Mouse (Mus musculus): Measurements from ENCODE around the gene 4930558K02Rik. TPM values are rescaled to one million over a fixed set of nuclear protein-coding genes. Genes with fewer than 3 reads are reported as not detected.

Gene 4930558K02Rik
- polyA plus RNA-seq, 1 experiment: not detected

DNA sequence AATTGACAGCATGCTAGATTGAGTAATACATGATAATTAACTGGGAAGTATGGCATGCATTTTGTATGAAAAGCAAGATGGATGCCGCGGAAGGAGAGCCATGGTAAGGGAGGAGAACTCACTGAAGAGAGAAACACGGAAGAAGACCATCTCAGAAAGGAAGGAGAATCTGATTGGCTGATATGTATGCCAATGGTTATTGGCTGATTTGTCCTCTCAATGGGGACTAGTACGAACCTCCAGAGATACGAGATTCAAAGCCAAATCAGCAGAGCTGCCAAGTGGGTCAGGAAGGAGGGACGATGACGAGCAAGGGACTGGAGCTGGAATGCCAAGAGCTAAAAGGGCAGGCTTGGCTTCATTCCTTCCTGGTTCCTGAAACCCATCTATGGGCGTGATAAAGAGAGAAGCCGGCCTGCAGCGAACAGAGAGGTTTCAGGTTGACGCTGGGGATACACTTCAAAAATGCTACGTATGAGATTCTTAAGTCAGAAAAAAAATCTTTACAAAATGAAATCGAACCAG is 54.1 kb downstream of the 4930558K02Rik start:
- TF ChIP-seq CTCF (IDR thresholded peaks at IDR 0.05; ENCODE audit: extremely low read depth, insufficient read length, insufficient replicate concordance, low read depth, low read length): no peak
- TF ChIP-seq POLR2A (IDR thresholded peaks at IDR 0.05; ENCODE audit: low read depth, low read length): no peak
- H3K4me3 ChIP-seq (ENCODE audit: low read depth, low read length): no peak overlapping the region
- H3K36me3 ChIP-seq (ENCODE audit: control insufficient read depth, insufficient read depth, low read length): no peaks in the 10 kb centered on the region
- H3K4me1 ChIP-seq (ENCODE audit: control insufficient read depth, insufficient read depth, insufficient read length, low read length): 0 out of 2 replicates have a peak, but pooled peaks cover 3% of the 10 kb centered on the region
- H3K27ac ChIP-seq (ENCODE audit: insufficient read depth, low read depth, low read length): no peak overlapping the region
- 79% methylated on average over 13 of the region's 13 CpGs for WGBS
- H3K27me3 ChIP-seq (ENCODE audit: control insufficient read depth, insufficient read depth, low read length): no peaks in the 10 kb centered on the region

DNA sequence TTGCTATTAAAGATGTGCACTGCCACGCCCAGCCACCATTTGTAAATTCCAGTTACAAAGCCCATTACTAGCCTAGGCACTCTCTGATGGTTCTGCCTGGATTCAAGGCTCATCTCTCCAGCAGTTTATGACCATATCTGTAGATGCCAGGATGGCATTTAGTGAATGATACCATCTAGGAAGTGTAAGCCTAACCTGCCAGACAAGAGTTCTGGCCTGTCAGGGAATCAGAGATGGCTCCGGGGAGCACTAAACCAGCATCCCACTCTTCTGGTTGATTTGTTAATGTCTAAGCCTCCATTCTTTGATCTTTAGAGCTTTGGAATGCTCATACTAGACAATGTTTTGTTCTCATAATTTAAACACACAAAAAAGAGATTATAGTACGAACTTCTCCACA is 55.1 kb downstream of the 4930558K02Rik start:
- TF ChIP-seq POLR2A (IDR thresholded peaks at IDR 0.05; ENCODE audit: low read depth, low read length) (no peak), CTCF (IDR thresholded peaks at IDR 0.05; ENCODE audit: extremely low read depth, insufficient read length, insufficient replicate concordance, low read depth, low read length) (no peak)

DNA sequence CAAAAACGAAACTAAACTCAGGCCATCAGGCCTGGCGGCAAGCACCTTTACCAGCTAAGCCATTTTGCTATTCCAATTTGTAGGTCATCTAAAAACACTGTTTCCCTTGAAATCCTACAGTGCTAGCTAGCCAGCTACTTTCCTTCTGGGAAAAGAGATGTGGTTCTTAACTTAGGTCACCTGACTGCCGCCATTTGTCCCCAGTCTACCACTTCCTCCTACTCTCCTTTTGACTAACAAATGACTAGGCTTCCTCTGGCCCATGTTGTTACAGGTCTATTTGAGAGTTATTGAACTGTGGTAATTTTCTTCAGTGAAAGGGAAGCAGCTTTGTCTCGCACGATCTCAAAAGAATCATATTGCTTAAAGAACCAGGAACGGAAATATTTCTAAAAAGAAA is 57.5 kb downstream of the 4930558K02Rik start:
- Histone ChIP-seq H3K4me3 (ENCODE audit: low read depth, low read length) (no peak overlapping the region), H3K27ac (ENCODE audit: insufficient read depth, low read depth, low read length) (no peak overlapping the region), H3K4me1 (ENCODE audit: control insufficient read depth, insufficient read depth, insufficient read length, low read length) (0 out of 2 replicates have a peak, but pooled peaks cover 3% of the 10 kb centered on the region), H3K27me3 (ENCODE audit: control insufficient read depth, insufficient read depth, low read length) (no peaks in the 10 kb centered on the region), H3K36me3 (ENCODE audit: control insufficient read depth, insufficient read depth, low read length) (no peaks in the 10 kb centered on the region)
- WGBS: 80% methylated on average over 6 of the region's 6 CpGs
- TF ChIP-seq CTCF (IDR thresholded peaks at IDR 0.05; ENCODE audit: extremely low read depth, insufficient read length, insufficient replicate concordance, low read depth, low read length): no peak
- no peak for TF ChIP-seq POLR2A (IDR thresholded peaks at IDR 0.05; ENCODE audit: low read depth, low read length)

More for the DNA sequence above, 55.1 kb downstream of the 4930558K02Rik start:
- Histone ChIP-seq H3K4me3 (ENCODE audit: low read depth, low read length) (no peak overlapping the region), H3K27ac (ENCODE audit: insufficient read depth, low read depth, low read length) (no peak overlapping the region), H3K27me3 (ENCODE audit: control insufficient read depth, insufficient read depth, low read length) (no peaks in the 10 kb centered on the region), H3K36me3 (ENCODE audit: control insufficient read depth, insufficient read depth, low read length) (no peaks in the 10 kb centered on the region), H3K4me1 (ENCODE audit: control insufficient read depth, insufficient read depth, insufficient read length, low read length) (0 out of 2 replicates have a peak, but pooled peaks cover 3% of the 10 kb centered on the region)
- 89% methylated on average over 3 of the region's 3 CpGs for WGBS

DNA sequence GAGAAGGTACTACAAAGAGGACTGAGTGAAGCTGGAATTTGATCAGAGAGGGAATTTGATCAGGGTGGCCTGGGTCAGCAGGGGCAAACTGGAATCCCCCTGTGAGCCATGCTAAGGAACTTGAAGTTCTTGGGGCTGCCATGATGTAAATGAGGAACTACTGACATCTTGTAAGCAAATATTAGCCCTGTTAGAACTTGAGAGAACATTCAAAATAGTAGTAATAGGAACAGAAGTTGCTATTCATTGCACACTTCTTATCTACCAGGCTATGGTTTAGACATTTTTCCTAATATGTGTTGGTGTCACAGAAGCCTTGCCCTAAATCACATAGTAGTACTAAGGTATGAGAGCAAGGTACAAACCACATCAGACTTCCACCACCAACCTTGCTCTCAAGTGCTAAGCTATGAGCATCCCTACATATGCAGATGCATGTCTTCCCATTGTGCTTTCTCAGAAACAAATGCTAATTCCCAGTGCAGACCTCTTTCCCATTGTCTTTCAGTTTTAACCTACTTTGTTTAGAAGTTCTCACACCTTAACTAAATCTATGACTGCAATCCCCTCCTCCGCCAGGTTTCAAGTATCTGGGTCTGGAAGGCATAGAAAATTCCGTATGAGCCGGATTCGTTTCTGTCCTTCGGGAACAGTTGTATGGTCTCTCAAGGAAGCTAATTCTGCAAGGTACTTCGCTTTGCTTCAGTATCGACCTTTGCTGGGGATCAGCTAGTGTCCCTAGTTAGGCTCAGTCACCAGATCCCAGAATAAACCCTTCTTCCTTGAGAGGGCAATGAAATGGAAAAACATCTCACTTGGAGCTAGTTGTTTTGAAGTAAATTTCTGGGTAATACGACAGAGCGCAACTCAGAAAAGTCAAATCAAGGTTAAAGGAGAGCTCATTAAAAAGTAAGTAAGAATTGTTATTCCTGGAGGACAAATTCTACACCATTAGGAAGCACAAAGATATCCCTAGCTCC is 58.7 kb downstream of the 4930558K02Rik start:
- no peaks in the 10 kb centered on the region for H3K36me3 ChIP-seq (ENCODE audit: control insufficient read depth, insufficient read depth, low read length)
- no peak overlapping the region for H3K27ac ChIP-seq (ENCODE audit: insufficient read depth, low read depth, low read length)
- WGBS: 92% methylated on average over 9 of the region's 9 CpGs
- H3K4me3 ChIP-seq (ENCODE audit: low read depth, low read length): no peak overlapping the region
- TF ChIP-seq POLR2A (IDR thresholded peaks at IDR 0.05; ENCODE audit: low read depth, low read length): no peak
- no peak for TF ChIP-seq CTCF (IDR thresholded peaks at IDR 0.05; ENCODE audit: extremely low read depth, insufficient read length, insufficient replicate concordance, low read depth, low read length)
- 0 out of 2 replicates have a peak, but pooled peaks cover 3% of the 10 kb centered on the region for H3K4me1 ChIP-seq (ENCODE audit: control insufficient read depth, insufficient read depth, insufficient read length, low read length)
- no peaks in the 10 kb centered on the region for H3K27me3 ChIP-seq (ENCODE audit: control insufficient read depth, insufficient read depth, low read length)

DNA sequence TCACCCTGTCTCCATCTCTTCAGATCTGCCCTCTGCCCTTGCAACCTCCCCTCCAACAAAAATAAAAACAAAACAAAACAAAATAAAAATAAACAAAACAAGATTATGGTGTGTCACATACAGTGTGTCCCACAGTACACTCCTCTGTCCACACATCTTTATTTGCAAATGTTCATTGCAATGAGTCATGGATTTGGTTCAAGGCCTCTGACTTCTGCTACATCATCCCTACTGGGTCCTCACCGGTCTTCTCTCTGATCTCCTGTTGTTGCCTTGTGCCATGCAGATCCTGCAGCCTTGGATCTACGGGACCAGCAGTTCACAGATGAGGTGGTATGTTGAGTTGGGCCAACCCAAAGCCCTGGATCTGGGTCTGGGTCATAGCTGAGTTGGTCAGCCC is 59.8 kb downstream of the 4930558K02Rik start:
- Histone ChIP-seq H3K27ac (ENCODE audit: insufficient read depth, low read depth, low read length) (no peak overlapping the region), H3K4me1 (ENCODE audit: control insufficient read depth, insufficient read depth, insufficient read length, low read length) (0 out of 2 replicates have a peak, but pooled peaks cover 3% of the 10 kb centered on the region), H3K4me3 (ENCODE audit: low read depth, low read length) (no peak overlapping the region), H3K27me3 (ENCODE audit: control insufficient read depth, insufficient read depth, low read length) (no peaks in the 10 kb centered on the region), H3K36me3 (ENCODE audit: control insufficient read depth, insufficient read depth, low read length) (no peaks in the 10 kb centered on the region)
- 93% methylated on average over 2 of the region's 2 CpGs for WGBS
- no peak for TF ChIP-seq POLR2A (IDR thresholded peaks at IDR 0.05; ENCODE audit: low read depth, low read length)
- no peak for TF ChIP-seq CTCF (IDR thresholded peaks at IDR 0.05; ENCODE audit: extremely low read depth, insufficient read length, insufficient replicate concordance, low read depth, low read length)

DNA sequence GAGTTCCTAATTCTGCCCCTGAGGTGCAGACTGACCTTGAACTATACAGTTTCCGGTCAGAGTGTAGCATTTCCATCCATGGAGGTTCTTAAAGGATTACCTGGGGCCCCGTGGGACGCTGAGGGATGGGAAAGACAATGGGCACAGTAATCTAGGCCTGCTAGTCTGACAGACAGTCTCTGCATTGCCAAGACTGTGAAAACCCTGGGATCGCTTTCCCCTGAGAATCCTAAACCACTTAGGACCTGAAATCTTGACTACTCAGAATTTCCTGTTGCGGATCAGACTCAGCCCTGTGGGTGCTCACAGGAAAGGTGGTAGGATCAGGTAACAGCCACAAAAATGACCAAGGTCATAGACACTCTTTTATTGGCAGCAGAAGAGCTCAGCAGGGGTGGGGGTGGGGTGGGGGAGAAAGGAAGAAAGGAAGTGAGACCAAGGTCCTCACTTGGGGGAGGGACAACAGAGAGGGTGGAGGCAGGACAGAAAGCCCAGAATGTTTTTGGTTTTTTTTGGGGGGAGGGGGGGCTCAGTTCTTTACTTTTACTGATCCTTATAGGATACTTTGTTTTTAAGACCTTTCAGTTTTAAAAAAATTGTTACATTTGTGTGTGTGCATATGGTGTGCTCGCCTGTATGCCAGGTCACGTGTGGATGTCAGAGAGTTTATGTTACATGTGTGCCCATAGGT is 60.6 kb downstream of the 4930558K02Rik start:
- Histone ChIP-seq H3K4me3 (ENCODE audit: low read depth, low read length) (no peak overlapping the region), H3K27ac (ENCODE audit: insufficient read depth, low read depth, low read length) (no peak overlapping the region), H3K36me3 (ENCODE audit: control insufficient read depth, insufficient read depth, low read length) (no peaks in the 10 kb centered on the region), H3K4me1 (ENCODE audit: control insufficient read depth, insufficient read depth, insufficient read length, low read length) (0 out of 2 replicates have a peak, but pooled peaks cover 3% of the 10 kb centered on the region), H3K27me3 (ENCODE audit: control insufficient read depth, insufficient read depth, low read length) (no peaks in the 10 kb centered on the region)
- no peak for TF ChIP-seq POLR2A (IDR thresholded peaks at IDR 0.05; ENCODE audit: low read depth, low read length)
- no peak for TF ChIP-seq CTCF (IDR thresholded peaks at IDR 0.05; ENCODE audit: extremely low read depth, insufficient read length, insufficient replicate concordance, low read depth, low read length)
- WGBS: 65% methylated on average over 7 of the region's 7 CpGs

Measured in small intestine, adult 2 months (tissue).